Comparison of ENCODE assay signal across 13 mouse cellular contexts in genomic region chr7:139908176-139908575, GRCm38 (mm10). TPM values are rescaled to one million over a fixed set of nuclear protein-coding genes. Genes with fewer than 3 reads are reported as not detected.
DNase-seq lines count a peak whose midpoint lies in the region; ATAC-seq and TF ChIP-seq lines count a peak whose summit lies in the region.
"Had no signal": no experiment of that assay in that cellular context is flagged by ENCODE, and none has a peak within 500 bp of the region (broad histone marks: within the 10 kb centered on the region; RNA-seq: fewer than 3 reads in every experiment).

No protein-coding gene starts in this region.

- peaks cover 16% of the 10 kb centered on the region for H3K4me1 ChIP-seq in forebrain, embryonic 12.5 days
- peaks cover 18% of the 10 kb centered on the region for H3K4me1 ChIP-seq in forebrain, embryonic 10.5 days
- H3K4me1 ChIP-seq in hindbrain, postnatal 0 days (ENCODE audit: insufficient read depth, low read length): peaks cover 6% of the 10 kb centered on the region; the same call in 1 of the 2 replicates
- H3K4me1 ChIP-seq: liver, embryonic 15.5 days had no signal

- ATAC-seq in forebrain, embryonic 12.5 days (ENCODE audit: low FRiP score): no peak
- ATAC-seq in hindbrain, postnatal 0 days: peak; percentile 47; the same call in 1 of the 2 replicates

- no peak for TF ChIP-seq CTCF in hindbrain, postnatal 0 days (IDR thresholded peaks at IDR 0.05; ENCODE audit: low read depth)

- 0 out of 2 replicates have a peak overlapping the region, but pooled peaks have one; percentile 16 for H3K27ac ChIP-seq in forebrain, embryonic 12.5 days
- no peak overlapping the region for H3K27ac ChIP-seq in forebrain, embryonic 10.5 days
- H3K27ac ChIP-seq in hindbrain, postnatal 0 days: peak overlapping the region; percentile 23; the same call in 1 of the 2 replicates
- H3K27ac ChIP-seq: liver, embryonic 15.5 days had no signal

- H3K4me3 ChIP-seq in forebrain, embryonic 12.5 days (replicated peaks): no peak overlapping the region
- H3K4me3 ChIP-seq in forebrain, embryonic 10.5 days: no peak overlapping the region
- H3K4me3 ChIP-seq in hindbrain, postnatal 0 days (ENCODE audit: low read length): no peak overlapping the region
- H3K4me3 ChIP-seq: liver, embryonic 15.5 days; myocyte had no signal

- no peaks in the 10 kb centered on the region for H3K36me3 ChIP-seq in forebrain, embryonic 12.5 days (replicated peaks)
- no peaks in the 10 kb centered on the region for H3K36me3 ChIP-seq in forebrain, embryonic 10.5 days (replicated peaks)
- no peaks in the 10 kb centered on the region for H3K36me3 ChIP-seq in hindbrain, postnatal 0 days (ENCODE audit: insufficient read depth, low read length)
- H3K36me3 ChIP-seq: liver, embryonic 15.5 days had no signal

- WGBS in forebrain, embryonic 12.5 days: 64% methylated on average over 5 of the region's 5 CpGs
- 62% methylated on average over 5 of the region's 5 CpGs for WGBS in forebrain, embryonic 10.5 days
- 40% methylated on average over 5 of the region's 5 CpGs for WGBS in hindbrain, postnatal 0 days

- H3K9me3 ChIP-seq in forebrain, embryonic 12.5 days: no peaks in the 10 kb centered on the region
- no peaks in the 10 kb centered on the region for H3K9me3 ChIP-seq in forebrain, embryonic 10.5 days
- no peaks in the 10 kb centered on the region for H3K9me3 ChIP-seq in hindbrain, postnatal 0 days (ENCODE audit: low read length)
- H3K9me3 ChIP-seq: liver, embryonic 15.5 days had no signal

- DNase-seq in forebrain, embryonic 10.5 days (ENCODE audit: extremely low spot score, low spot score): no peak
- DNase-seq in 3T3-L1 (ENCODE audit: low read depth, low spot score): peak; percentile 24
- DNase-seq in cerebellum, adult 9-11 months: peak; percentile 72
- peak; percentile 50 for DNase-seq in hindbrain, postnatal 0 days (ENCODE audit: low spot score)
- no peak for DNase-seq in spleen, postnatal 4 days (ENCODE audit: low spot score in 2 of 2)
- no peak for DNase-seq in natural killer cell, adult 2 months (ENCODE audit: low spot score in 2 of 2)
- DNase-seq in urinary bladder, postnatal 25 days (ENCODE audit: low spot score): no peak
- DNase-seq: embryo, embryonic 11 days had no signal

- no peak overlapping the region for H3K9ac ChIP-seq in forebrain, embryonic 12.5 days
- no peak overlapping the region for H3K9ac ChIP-seq in hindbrain, postnatal 0 days (replicated peaks; ENCODE audit: low read length)
- H3K9ac ChIP-seq: liver, embryonic 15.5 days had no signal

- no peak overlapping the region for H3K4me2 ChIP-seq in forebrain, embryonic 12.5 days
- H3K4me2 ChIP-seq in hindbrain, postnatal 0 days (ENCODE audit: low read depth, low read length): no peak overlapping the region
- H3K4me2 ChIP-seq: liver, embryonic 15.5 days had no signal

- peaks cover 30% of the 10 kb centered on the region for H3K27me3 ChIP-seq in forebrain, embryonic 12.5 days
- peaks cover 83% of the 10 kb centered on the region for H3K27me3 ChIP-seq in forebrain, embryonic 10.5 days (ENCODE audit: poor library complexity, severe bottlenecking)
- peaks cover 5% of the 10 kb centered on the region; the same call in 1 of the 2 replicates for H3K27me3 ChIP-seq in hindbrain, postnatal 0 days (ENCODE audit: insufficient read depth, low read length)

RNA-seq across cellular contexts. Expression of gene Kndc1, which starts 13.7 kb away (rescaled TPM):
- 1.2 and 1.3 TPM in 2 replicates for polyA plus RNA-seq in forebrain, embryonic 12.5 days (2016; fragmentation: Nextera tagmentation; extraction: Ambion mirVana)
- 0.26 and 0.33 TPM in 2 replicates for polyA plus RNA-seq in forebrain, embryonic 10.5 days (2016; fragmentation: Nextera tagmentation; extraction: Ambion mirVana)
- 53.6 and 63.1 TPM in 2 replicates for total RNA-seq in hindbrain, postnatal 0 days (2014; rRNA removed)
- polyA plus RNA-seq in hindbrain, postnatal 0 days (2015; fragmentation: Nextera tagmentation; extraction: Ambion mirVana): 12.7 and 12.8 TPM in 2 replicates
- polyA plus RNA-seq: C2C12; liver, embryonic 15.5 days had no signal

RNA-seq across cellular contexts. Expression of gene Utf1, which starts 35.4 kb away (rescaled TPM):
- not detected in 2 replicates for polyA plus RNA-seq in forebrain, embryonic 12.5 days (2016; fragmentation: Nextera tagmentation; extraction: Ambion mirVana)
- polyA plus RNA-seq in forebrain, embryonic 10.5 days (2016; fragmentation: Nextera tagmentation; extraction: Ambion mirVana): 0.25 TPM in 1 of 2 replicates, not detected in the other
- total RNA-seq in hindbrain, postnatal 0 days (2014; rRNA removed): not detected in 2 replicates
- polyA plus RNA-seq in hindbrain, postnatal 0 days (2015; fragmentation: Nextera tagmentation; extraction: Ambion mirVana): not detected in 2 replicates
- polyA plus RNA-seq: C2C12; gonadal fat pad, adult 2 months; liver, embryonic 15.5 days; myocyte had no signal

Comparison
In these comparisons a context has a peak if more than half of its experiments do, and no peak if none do; other contexts are left out.
1. DNase-seq: peak in 3T3-L1 (single experiment), cerebellum, adult 9-11 months (single experiment) and hindbrain, postnatal 0 days (single experiment); none in forebrain, embryonic 10.5 days (single experiment), spleen, postnatal 4 days (0 of 2), natural killer cell, adult 2 months (0 of 2) and urinary bladder, postnatal 25 days (single experiment).